Mouse (Mus musculus) ES-E14 (cell line): Measurements from ENCODE around the gene Ctsf.

Experiments used
- CHD2 ChIP-seq: IDR thresholded peaks from 2 replicates; pipeline ENCODE4 v1.6.1; 2014; ENCODE audit warnings: mild to moderate bottlenecking, low read depth, low read length, inconsistent platforms
- HCFC1 ChIP-seq: IDR thresholded peaks from 2 replicates; pipeline ENCODE4 v1.6.1; 2012; ENCODE audit warnings: low read length, inconsistent platforms, borderline replicate concordance; ENCODE audit not compliant: insufficient read depth
- ZC3H11A ChIP-seq: IDR thresholded peaks from 2 replicates; pipeline ENCODE4 v1.6.1; 2012; ENCODE audit warnings: low read depth, mild to moderate bottlenecking, inconsistent platforms, low read length, borderline replicate concordance
- ZNF384 ChIP-seq: IDR thresholded peaks from 2 replicates; pipeline ENCODE4 v1.6.1; 2012; ENCODE audit warnings: low read depth, low read length, inconsistent platforms

GRCm38 (mm10) chr19:4842611-4843010 lies 12.3 kb upstream of the Ctsf start:
- no peak for TF ChIP-seq HCFC1
- TF ChIP-seq ZNF384, result no peak
- TF ChIP-seq CHD2, result no peak
- no peak for TF ChIP-seq ZC3H11A
